Mouse (Mus musculus) CD8-positive naive resting alpha-beta T cell, adult 2 months (primary cell): Measurements from ENCODE around the gene Arl6ip1.

Source experiments
- DNase-seq, 2 experiments: peaks; one replicate each; pipeline ENCODE4 v3.0.0; 2022; ENCODE audit warnings: low read depth in 2 of 2, low spot score in 2 of 2

The Arl6ip1 gene

GRCm38 (mm10) chr7:118116787-118117538 is 12.5 kb downstream of the Arl6ip1 start:
- no peak for DNase-seq

DNA sequence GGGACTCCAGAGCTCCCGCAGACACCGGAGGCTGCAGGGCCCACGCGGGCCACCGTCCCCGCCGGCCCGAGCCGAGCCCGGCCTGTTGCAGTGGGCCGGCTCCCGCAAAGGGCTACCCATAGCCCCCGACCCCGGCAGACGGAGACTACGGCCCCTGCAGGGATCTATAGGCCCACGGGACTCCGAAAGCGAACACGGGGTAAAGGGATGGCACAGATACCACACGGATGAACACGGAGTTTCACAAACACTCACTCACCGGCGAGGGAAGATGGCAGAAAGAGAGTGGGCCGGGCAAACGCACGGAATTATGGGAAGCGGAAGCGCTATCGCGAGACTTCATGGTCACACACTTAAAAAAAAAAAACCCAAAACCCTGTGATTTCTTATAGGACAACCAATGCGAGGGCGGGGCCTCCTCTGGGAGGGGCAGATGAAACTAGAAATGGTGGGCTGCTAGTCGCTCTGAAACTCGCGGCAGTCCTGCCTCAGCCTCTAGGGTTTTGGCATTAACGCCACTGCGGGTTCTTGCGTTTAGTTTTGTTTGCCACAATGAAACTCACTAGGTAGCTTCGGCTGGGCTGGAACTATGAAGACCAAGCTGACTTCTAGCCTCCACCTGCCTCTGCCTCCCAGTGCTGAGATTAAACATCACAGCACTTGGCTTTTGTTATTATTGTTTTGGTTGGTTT is 13.4 kb downstream of the Arl6ip1 start, which contains the start of gene Rps15a:
Gene Rps15a, minus strand, starts transcription at position 312 of the 692 bp plus-strand sequence.
- peak; percentile 91 to 94 for DNase-seq

DNA sequence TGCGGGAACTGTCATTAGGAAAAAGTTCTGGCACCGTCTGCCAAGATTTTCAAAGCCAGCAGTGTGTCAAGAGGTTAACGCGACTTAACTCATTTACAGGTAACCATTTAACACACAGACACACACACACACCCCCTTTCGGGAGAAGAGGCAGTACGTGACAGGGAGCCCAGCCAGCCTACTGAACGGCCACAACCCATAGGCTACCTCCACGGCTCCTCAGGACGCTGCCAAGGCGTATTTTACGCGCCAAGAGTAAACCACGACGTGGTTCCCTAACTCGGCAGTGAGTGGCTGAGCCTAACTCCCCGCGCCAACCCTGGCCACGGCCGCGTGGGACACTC is 14.0 kb downstream of the Arl6ip1 start:
- DNase-seq: no peak

DNA sequence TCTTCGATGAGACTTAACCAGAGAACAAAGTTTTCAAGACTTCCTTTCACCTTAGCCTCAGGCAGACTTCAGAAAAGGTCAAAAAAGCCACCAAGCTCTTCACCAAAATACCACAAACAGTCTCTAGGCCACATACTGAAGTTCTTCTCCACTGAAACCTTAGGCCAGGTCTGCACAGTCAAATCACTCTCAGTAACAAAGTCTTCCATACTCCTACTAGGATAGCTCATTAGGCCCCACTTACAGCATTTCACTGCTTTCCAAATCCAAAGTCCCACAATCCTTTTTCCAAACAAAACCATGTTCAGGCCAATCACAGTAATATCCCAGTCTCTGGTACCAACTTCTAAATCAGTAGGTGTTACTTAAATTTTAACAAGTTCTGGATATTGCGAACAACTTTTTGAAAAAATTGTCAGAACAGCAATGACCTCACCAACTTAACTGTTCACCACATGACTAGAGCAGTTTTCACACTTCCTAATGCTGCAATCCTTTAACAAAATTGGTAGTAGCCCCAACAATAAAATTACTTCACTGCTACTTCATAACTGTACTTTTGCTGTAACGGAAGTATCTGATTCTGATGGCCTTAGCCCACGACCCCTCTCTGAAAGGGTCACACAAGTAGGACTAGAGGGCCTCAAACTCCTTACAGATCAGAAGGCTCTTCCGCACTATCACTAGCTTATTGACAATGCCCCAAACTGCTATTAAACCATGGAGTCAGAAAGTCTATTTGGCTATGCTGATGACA is 15.7 kb downstream of the Arl6ip1 start:
- no peak for DNase-seq

GRCm38 (mm10) chr7:118111128-118111527 is 18.3 kb downstream of the Arl6ip1 start:
- no peak for DNase-seq

GRCm38 (mm10) chr7:118107671-118108070 is 21.8 kb downstream of the Arl6ip1 start:
- no peak for DNase-seq

GRCm38 (mm10) chr7:118104458-118105052 is 24.9 kb downstream of the Arl6ip1 start:
- DNase-seq: no peak

- no peak for DNase-seq
Measured at GRCm38 (mm10) chr7:118103462-118104379, 25.7 kb downstream of the Arl6ip1 start.

DNA sequence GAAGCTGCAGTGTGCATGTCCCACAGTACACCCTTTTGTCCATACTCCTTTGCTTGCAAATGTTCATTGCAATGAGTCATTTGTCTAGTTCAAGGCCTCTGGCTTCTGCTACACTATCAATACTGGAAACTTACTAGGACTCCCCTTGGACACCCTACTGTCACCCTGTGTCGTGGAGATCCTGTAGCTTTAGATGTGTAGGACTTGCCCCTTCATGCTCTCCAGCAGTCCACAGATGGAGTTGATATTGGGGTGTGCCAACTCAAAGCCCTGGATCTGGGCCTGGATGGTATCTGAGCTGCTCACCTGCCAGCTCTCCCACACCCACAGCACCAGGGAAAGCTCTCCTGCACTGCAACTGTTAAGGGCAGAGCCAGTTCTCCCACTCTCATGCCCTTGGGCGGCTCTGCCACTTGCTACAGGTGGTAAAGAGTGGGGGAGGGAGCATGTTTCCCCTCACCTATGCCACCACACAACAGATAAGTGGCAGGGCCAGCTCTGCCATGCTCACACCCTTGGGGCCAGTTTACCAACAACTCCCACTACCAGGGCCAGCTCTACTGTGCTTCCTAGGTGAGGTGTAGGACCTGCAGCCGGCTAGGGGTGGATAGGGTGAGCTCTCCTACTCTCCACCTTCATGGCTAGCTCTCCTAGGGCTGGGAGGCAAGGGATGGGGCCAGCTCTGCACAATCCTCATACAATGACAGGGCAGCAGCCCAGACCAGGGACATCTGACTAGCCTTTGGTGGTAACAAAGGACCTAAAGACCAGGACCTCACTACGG is 26.6 kb downstream of the Arl6ip1 start:
- no peak for DNase-seq

- peak in 1 of 2 experiments; percentile 45 for DNase-seq
Measured at GRCm38 (mm10) chr7:118102231-118102630, 27.2 kb downstream of the Arl6ip1 start.

- no peak for DNase-seq
Measured at GRCm38 (mm10) chr7:118097615-118098014, 31.8 kb downstream of the Arl6ip1 start.

DNA sequence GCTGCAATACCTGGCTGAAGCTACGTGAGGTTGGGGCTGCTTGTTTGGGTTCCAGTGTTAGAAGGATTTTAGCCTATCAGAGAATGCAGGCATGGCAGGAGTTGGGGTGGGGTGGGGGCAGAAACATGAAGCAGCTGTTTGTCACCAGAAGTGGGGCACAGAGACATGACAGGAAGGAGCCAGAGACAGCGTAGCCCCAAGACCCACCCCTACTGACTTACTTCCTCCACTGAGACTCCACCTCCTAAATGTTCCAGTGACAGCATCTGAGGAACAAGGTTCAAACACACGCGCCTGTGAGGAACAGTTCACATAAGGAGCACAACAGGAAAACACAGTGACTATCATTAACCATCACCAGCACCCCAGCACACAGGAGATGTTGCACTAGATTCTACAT is 49.5 kb downstream of the Arl6ip1 start:
- DNase-seq: no peak

DNA sequence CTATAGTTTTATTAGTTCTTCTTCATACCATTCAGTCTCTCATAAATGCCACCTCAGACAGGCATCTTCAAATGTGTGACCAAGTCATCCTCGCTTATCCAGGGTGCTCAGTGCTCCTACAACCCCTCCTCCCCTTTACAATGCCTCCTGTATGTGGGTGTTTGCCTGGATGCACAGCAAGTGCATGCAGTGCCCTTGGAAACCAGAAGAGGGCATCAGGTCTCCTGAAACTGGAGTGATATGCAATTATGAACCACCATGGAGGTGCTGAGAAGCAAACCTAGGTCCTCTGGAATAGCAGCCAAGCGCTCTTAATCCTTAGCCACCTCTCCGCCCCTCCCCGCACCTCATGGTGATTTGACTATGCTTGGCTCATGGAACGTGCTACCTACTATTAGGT is 50.4 kb downstream of the Arl6ip1 start:
- no peak for DNase-seq
